Mouse (Mus musculus): Measurements from ENCODE around the gene 1700028P14Rik. TPM values are rescaled to one million over a fixed set of nuclear protein-coding genes. Genes with fewer than 3 reads are reported as not detected.
"Not testable (repeated sequence)": the region's sequence is repeated elsewhere in the genome, so short reads cannot be mapped to it uniquely, and the experiment has no call there.

The 1700028P14Rik gene
- 0.23 and 0.27 TPM in 2 replicates for polyA plus RNA-seq (2015; fragmentation: Nextera tagmentation; extraction: Ambion mirVana)

- no peaks in the 10 kb centered on the region for H3K9me3 ChIP-seq
- H3K27me3 ChIP-seq, result no peaks in the 10 kb centered on the region
- WGBS, result 6% methylated on average over 13 of the region's 13 CpGs
- no peak within 1 kb of the TSS for H3K27ac ChIP-seq
- no peaks in the 10 kb centered on the region for H3K36me3 ChIP-seq
- no peaks in the 10 kb centered on the region for H3K4me1 ChIP-seq
- no peak within 1 kb of the TSS for H3K9ac ChIP-seq
- peak within 1 kb of the TSS; percentile 37 for H3K4me2 ChIP-seq
- H3K4me3 ChIP-seq, result peak within 1 kb of the TSS; percentile 24
- no peak for ATAC-seq (ENCODE audit: insufficient number of reproducible peaks, low FRiP score, low TSS enrichment, low read depth)
Observed at GRCm38 (mm10) chr19:23652644-23653043, at the start of gene 1700028P14Rik. Gene 1700028P14Rik, minus strand, starts transcription at chr19:23652812.

DNA sequence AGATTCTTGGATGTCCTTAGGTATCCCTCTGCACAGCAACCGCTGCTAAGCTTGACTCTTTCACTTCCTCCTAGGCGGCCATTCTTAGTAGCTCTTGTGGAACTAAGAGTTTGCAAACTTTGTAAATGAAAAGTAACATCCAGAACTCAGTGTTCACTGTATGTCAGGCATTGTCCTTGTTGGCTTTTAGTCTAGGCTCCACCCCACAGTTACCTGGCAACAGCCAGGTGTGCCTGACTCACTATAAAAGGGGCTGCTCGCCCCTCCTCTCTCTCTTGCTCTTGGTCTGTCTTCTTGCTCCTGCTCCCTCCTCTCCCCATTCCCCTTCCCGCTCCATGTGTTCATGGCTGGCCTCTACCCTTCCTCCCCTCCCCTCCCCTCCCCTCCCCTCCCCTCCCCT, 46.5 kb upstream of the 1700028P14Rik start:
- H3K4me1 ChIP-seq, result no peaks in the 10 kb centered on the region
- ATAC-seq (ENCODE audit: insufficient number of reproducible peaks, low FRiP score, low TSS enrichment, low read depth), result no peak
- H3K36me3 ChIP-seq, result peaks cover 51% of the 10 kb centered on the region
- 79% methylated on average over 4 of the region's 4 CpGs for WGBS
- H3K4me2 ChIP-seq, result no peak overlapping the region
- no peaks in the 10 kb centered on the region for H3K27me3 ChIP-seq
- H3K9ac ChIP-seq, result no peak overlapping the region
- H3K9me3 ChIP-seq, result no peaks in the 10 kb centered on the region
- no peak overlapping the region for H3K4me3 ChIP-seq
- H3K27ac ChIP-seq, result no peak overlapping the region

DNA sequence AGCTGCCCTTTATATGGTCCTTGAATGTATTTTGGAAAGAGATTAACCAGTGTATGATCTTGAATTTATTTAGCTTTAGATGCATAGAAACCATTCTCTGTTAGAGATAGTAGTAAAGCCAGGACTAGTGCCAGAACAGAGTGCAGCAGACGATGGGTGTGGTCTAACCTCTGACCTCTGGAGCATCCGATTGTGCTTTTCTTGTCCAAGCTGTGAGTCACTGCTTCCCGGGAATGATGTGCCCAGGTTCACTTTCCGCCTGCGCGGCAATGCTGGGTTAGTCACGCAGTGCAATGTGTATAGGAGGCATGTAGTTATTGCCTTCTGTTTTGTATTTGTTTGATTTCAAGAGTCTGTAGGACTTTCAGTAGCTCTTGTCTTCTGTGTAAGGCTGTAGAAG, 45.8 kb upstream of the 1700028P14Rik start:
- H3K36me3 ChIP-seq, result peaks cover 49% of the 10 kb centered on the region
- H3K9ac ChIP-seq, result no peak overlapping the region
- H3K27me3 ChIP-seq, result no peaks in the 10 kb centered on the region
- H3K4me2 ChIP-seq, result no peak overlapping the region
- no peaks in the 10 kb centered on the region for H3K4me1 ChIP-seq
- H3K9me3 ChIP-seq, result no peaks in the 10 kb centered on the region
- H3K4me3 ChIP-seq, result no peak overlapping the region
- WGBS, result 88% methylated on average over 7 of the region's 7 CpGs
- ATAC-seq (ENCODE audit: insufficient number of reproducible peaks, low FRiP score, low TSS enrichment, low read depth), result no peak
- H3K27ac ChIP-seq, result no peak overlapping the region

DNA sequence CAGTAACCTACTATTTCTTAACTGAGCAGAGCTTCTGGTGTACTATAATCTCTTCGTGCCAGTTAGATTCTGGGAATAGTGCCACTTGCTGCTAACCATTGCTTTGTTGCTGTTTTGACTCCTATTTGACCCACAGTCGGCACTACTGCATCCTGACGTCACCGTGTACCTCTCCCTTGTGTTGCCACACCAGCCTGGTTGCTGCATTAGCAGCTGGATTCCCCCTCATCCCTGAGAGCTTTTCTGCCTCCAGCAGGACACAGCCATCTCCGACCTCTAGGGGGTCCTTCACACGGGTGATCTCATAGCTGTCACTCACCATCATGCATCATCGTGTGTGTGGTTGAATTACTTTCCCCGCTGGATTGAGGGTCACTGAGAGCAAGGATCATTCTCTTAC, 45.2 kb upstream of the 1700028P14Rik start:
- H3K9me3 ChIP-seq, result no peaks in the 10 kb centered on the region
- no peak overlapping the region for H3K4me3 ChIP-seq
- WGBS, result 84% methylated on average over 8 of the region's 8 CpGs
- ATAC-seq (ENCODE audit: insufficient number of reproducible peaks, low FRiP score, low TSS enrichment, low read depth), result no peak
- no peaks in the 10 kb centered on the region for H3K4me1 ChIP-seq
- H3K36me3 ChIP-seq, result peaks cover 44% of the 10 kb centered on the region
- H3K9ac ChIP-seq, result no peak overlapping the region
- no peak overlapping the region for H3K27ac ChIP-seq
- H3K4me2 ChIP-seq, result no peak overlapping the region
- H3K27me3 ChIP-seq, result no peaks in the 10 kb centered on the region

GRCm38 (mm10) chr19:23694344-23694743, 41.7 kb upstream of the 1700028P14Rik start:
- H3K4me1 ChIP-seq, result no peaks in the 10 kb centered on the region
- 84% methylated on average over 4 of the region's 4 CpGs for WGBS
- H3K9me3 ChIP-seq, result no peaks in the 10 kb centered on the region
- no peak overlapping the region for H3K9ac ChIP-seq
- H3K27ac ChIP-seq, result no peak overlapping the region
- H3K36me3 ChIP-seq, result peaks cover 32% of the 10 kb centered on the region
- no peak overlapping the region for H3K4me2 ChIP-seq
- H3K27me3 ChIP-seq, result no peaks in the 10 kb centered on the region
- no peak overlapping the region for H3K4me3 ChIP-seq
- ATAC-seq (ENCODE audit: insufficient number of reproducible peaks, low FRiP score, low TSS enrichment, low read depth), result no peak

DNA sequence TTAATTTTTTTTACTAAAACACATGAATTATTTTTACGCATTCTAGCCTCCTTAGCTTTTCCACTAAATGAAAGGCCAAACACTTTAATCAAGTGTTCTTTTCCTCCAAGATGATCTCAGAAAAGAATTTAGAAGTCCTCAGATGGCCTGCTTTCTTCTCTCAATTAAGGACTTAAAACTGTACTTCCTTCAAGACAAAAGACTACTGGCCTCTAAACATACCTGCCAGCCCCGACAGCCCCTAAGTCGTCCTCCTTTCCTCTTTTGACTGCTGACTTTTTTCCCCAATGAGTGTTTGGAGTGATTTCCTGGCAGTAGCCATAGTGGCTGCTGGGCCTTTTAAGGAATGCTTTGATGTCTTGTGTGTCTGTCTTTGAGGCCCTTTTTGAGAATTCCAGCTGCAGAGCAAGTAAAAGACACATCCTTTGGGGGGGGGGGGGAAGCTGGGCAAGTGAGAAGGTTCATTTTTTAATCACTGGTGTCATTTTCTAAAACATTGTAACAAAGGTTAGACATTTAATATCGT, 35.9 kb upstream of the 1700028P14Rik start:
- Histone ChIP-seq H3K9ac (no peak overlapping the region), H3K9me3 (no peaks in the 10 kb centered on the region), H3K27me3 (no peaks in the 10 kb centered on the region), H3K4me2 (peak overlapping the region; percentile 56), H3K4me1 (peaks cover 6% of the 10 kb centered on the region; the same call in 1 of the 2 replicates), H3K4me3 (peak overlapping the region; percentile 85), H3K36me3 (no peaks in the 10 kb centered on the region), H3K27ac (no peak overlapping the region)
- ATAC-seq (ENCODE audit: insufficient number of reproducible peaks, low FRiP score, low TSS enrichment, low read depth), result no peak
- 23% methylated on average over 4 of the region's 4 CpGs for WGBS

DNA sequence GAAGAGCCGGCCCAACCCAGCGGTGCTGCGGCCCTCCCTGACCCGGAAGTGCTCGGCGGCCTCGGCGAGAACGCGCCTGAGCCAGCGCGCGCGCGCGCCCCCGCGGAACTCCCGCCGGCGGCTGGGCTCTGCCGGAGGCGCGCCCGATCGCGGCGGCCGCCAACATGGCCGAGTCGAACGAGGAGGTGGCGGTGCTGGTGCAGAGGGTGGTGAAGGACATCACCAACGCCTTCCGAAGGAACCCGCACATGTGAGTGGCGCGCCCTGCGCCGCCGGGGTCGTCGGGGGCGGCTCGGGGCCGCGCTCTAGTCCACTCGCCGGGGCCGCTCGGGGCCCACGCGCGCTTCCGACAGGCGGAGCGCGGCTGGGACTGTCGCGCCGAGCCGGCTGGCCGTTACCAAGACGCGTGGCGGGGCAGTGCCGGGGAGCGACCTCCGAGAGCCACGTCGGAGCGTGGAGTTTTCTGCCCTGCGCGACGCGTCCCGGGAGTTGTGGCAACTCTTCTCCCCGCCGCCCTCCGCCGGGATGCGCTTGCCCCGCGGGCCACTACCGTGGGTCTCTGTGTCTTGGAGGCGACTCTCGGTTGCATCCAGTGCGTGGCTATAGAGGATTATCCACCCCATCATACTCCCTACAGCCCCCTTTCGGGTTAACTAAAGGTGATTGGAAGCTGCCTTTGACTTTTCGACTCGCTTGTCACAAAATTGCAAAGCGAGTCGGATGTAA, 34.8 kb upstream of the 1700028P14Rik start, which contains the start of gene Ptar1:
Gene Ptar1 (plus strand): TSS at position 134 of the 726 bp plus-strand sequence.
- Histone ChIP-seq H3K27ac (peak within 1 kb of the TSS; percentile 96), H3K9ac (peak within 1 kb of the TSS; percentile 89), H3K36me3 (no peaks in the 10 kb centered on the region), H3K9me3 (no peaks in the 10 kb centered on the region), H3K4me3 (peak within 1 kb of the TSS; percentile 85), H3K27me3 (no peaks in the 10 kb centered on the region), H3K4me1 (peaks cover 6% of the 10 kb centered on the region; the same call in 1 of the 2 replicates), H3K4me2 (peak within 1 kb of the TSS; percentile 56)
- under 1% methylated on average over 86 of the region's 93 CpGs for WGBS
- peak; percentile 87 for ATAC-seq (ENCODE audit: insufficient number of reproducible peaks, low FRiP score, low TSS enrichment, low read depth)

- Histone ChIP-seq H3K4me1 (peaks cover 6% of the 10 kb centered on the region; the same call in 1 of the 2 replicates), H3K27me3 (no peaks in the 10 kb centered on the region), H3K36me3 (no peaks in the 10 kb centered on the region), H3K27ac (peak overlapping the region; percentile 96), H3K9ac (peak overlapping the region; percentile 89), H3K9me3 (no peaks in the 10 kb centered on the region), H3K4me3 (peak overlapping the region; percentile 85), H3K4me2 (peak overlapping the region; percentile 56)
- 1% methylated on average over 14 of the region's 14 CpGs for WGBS
- ATAC-seq (ENCODE audit: insufficient number of reproducible peaks, low FRiP score, low TSS enrichment, low read depth), result no peak; the same call in 1 of the 2 replicates
Observed at GRCm38 (mm10) chr19:23686962-23687295, 34.3 kb upstream of the 1700028P14Rik start.

DNA sequence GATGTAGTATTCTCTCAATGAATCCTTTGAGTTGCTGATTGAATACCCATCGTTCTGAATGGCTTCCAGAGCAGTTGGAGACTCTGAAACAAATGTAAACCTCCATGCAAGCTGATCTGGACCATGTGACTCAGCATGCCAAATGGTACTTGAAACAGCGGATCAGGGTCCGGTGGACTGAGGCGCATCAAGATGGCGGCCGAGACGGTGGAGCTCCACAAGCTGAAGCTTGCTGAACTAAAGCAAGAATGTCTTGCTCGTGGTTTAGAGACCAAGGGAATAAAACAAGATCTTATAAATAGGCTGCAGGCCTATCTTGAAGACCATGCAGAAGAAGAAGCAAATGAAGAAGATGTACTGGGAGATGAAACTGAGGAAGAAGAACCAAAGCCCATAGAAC, 23.0 kb upstream of the 1700028P14Rik start:
- H3K27me3 ChIP-seq; H3K9ac ChIP-seq; H3K36me3 ChIP-seq; H3K4me1 ChIP-seq; H3K9me3 ChIP-seq; H3K4me2 ChIP-seq; ATAC-seq (ENCODE audit: insufficient number of reproducible peaks, low FRiP score, low TSS enrichment, low read depth); H3K27ac ChIP-seq; H3K4me3 ChIP-seq: not testable (repeated sequence)
- WGBS, result 88% methylated on average over 8 of the region's 8 CpGs

GRCm38 (mm10) chr19:23673021-23673420, 20.4 kb upstream of the 1700028P14Rik start:
- Histone ChIP-seq H3K9me3 (no peaks in the 10 kb centered on the region), H3K27ac (no peak overlapping the region), H3K4me2 (no peak overlapping the region), H3K36me3 (no peaks in the 10 kb centered on the region), H3K9ac (no peak overlapping the region), H3K4me3 (no peak overlapping the region), H3K4me1 (no peaks in the 10 kb centered on the region), H3K27me3 (no peaks in the 10 kb centered on the region)
- WGBS, result 72% methylated on average over 2 of the region's 2 CpGs
- ATAC-seq (ENCODE audit: insufficient number of reproducible peaks, low FRiP score, low TSS enrichment, low read depth), result no peak

GRCm38 (mm10) chr19:23668142-23668655, 15.6 kb upstream of the 1700028P14Rik start:
- Histone ChIP-seq H3K9me3 (no peaks in the 10 kb centered on the region), H3K4me2 (no peak overlapping the region), H3K27ac (no peak overlapping the region), H3K36me3 (no peaks in the 10 kb centered on the region), H3K27me3 (no peaks in the 10 kb centered on the region), H3K9ac (no peak overlapping the region), H3K4me3 (no peak overlapping the region), H3K4me1 (no peaks in the 10 kb centered on the region)
- ATAC-seq (ENCODE audit: insufficient number of reproducible peaks, low FRiP score, low TSS enrichment, low read depth), result no peak
- WGBS, result 65% methylated on average over 6 of the region's 6 CpGs

GRCm38 (mm10) chr19:23664083-23664482, 11.5 kb upstream of the 1700028P14Rik start:
- no peak for ATAC-seq (ENCODE audit: insufficient number of reproducible peaks, low FRiP score, low TSS enrichment, low read depth)
- Histone ChIP-seq H3K9me3 (no peaks in the 10 kb centered on the region), H3K4me3 (no peak overlapping the region), H3K9ac (no peak overlapping the region), H3K4me1 (no peaks in the 10 kb centered on the region), H3K27me3 (no peaks in the 10 kb centered on the region), H3K27ac (no peak overlapping the region), H3K36me3 (no peaks in the 10 kb centered on the region), H3K4me2 (no peak overlapping the region)
- 86% methylated on average over 7 of the region's 7 CpGs for WGBS
